Comparison of ENCODE assay signal across 8 mouse cellular contexts in genomic region chr2:32152367-32153034, GRCm38 (mm10). TPM values are rescaled to one million over a fixed set of nuclear protein-coding genes. Genes with fewer than 3 reads are reported as not detected.
DNase-seq lines count a peak whose midpoint lies in the region; ATAC-seq lines count a peak whose summit lies in the region.

No protein-coding gene starts in this region.

- WGBS in heart, embryonic 16.5 days, result 10% methylated on average over 12 of the region's 12 CpGs
- 23% methylated on average over 12 of the region's 12 CpGs for WGBS in hindbrain, embryonic 11.5 days
- 25% methylated on average over 12 of the region's 12 CpGs for WGBS in midbrain, embryonic 10.5 days

- no peak for DNase-seq in heart, postnatal 4 days
- DNase-seq in T-cell, adult 2 months (ENCODE audit: low spot score), result peak; percentile 53
- DNase-seq in hindbrain, embryonic 11.5 days (ENCODE audit: low spot score), result no peak
- DNase-seq in midbrain, embryonic 10.5 days (ENCODE audit: low spot score), result no peak
- no peak for DNase-seq in spleen, adult 18-20 months
- DNase-seq in urinary bladder, postnatal 14 days (ENCODE audit: low spot score), result no peak
- no peak for DNase-seq in kidney, adult 11 months

- peaks cover 59% of the 10 kb centered on the region for H3K4me1 ChIP-seq in heart, embryonic 16.5 days (ENCODE audit: control insufficient read depth, insufficient read depth, low read length)
- H3K4me1 ChIP-seq in hindbrain, embryonic 11.5 days (replicated peaks; ENCODE audit: control insufficient read depth, insufficient read depth, low read length), result peaks cover 27% of the 10 kb centered on the region
- H3K4me1 ChIP-seq in midbrain, embryonic 10.5 days, result peaks cover 68% of the 10 kb centered on the region

- H3K4me2 ChIP-seq in heart, embryonic 16.5 days (ENCODE audit: low read depth, low read length), result peak overlapping the region; percentile 80
- peak overlapping the region; percentile 76 for H3K4me2 ChIP-seq in hindbrain, embryonic 11.5 days (replicated peaks; ENCODE audit: low read depth, low read length)

- no peaks in the 10 kb centered on the region for H3K9me3 ChIP-seq in heart, embryonic 16.5 days (replicated peaks; ENCODE audit: control insufficient read depth, low read length)
- no peaks in the 10 kb centered on the region for H3K9me3 ChIP-seq in hindbrain, embryonic 11.5 days (ENCODE audit: control insufficient read depth, low read length)
- H3K9me3 ChIP-seq in midbrain, embryonic 10.5 days (replicated peaks), result no peaks in the 10 kb centered on the region

- H3K9ac ChIP-seq in heart, embryonic 16.5 days (ENCODE audit: low read length), result peak overlapping the region; percentile 94
- H3K9ac ChIP-seq in hindbrain, embryonic 11.5 days (ENCODE audit: low read depth, low read length), result peak overlapping the region; percentile 99

- no peaks in the 10 kb centered on the region for H3K36me3 ChIP-seq in heart, embryonic 16.5 days (ENCODE audit: control insufficient read depth, insufficient read depth)
- no peaks in the 10 kb centered on the region for H3K36me3 ChIP-seq in hindbrain, embryonic 11.5 days (ENCODE audit: control insufficient read depth, insufficient read depth, low read length)
- peaks cover 2% of the 10 kb centered on the region; the same call in 1 of the 2 replicates for H3K36me3 ChIP-seq in midbrain, embryonic 10.5 days

- H3K27me3 ChIP-seq in heart, embryonic 16.5 days (ENCODE audit: control insufficient read depth, insufficient read depth, low read length), result no peaks in the 10 kb centered on the region
- H3K27me3 ChIP-seq in hindbrain, embryonic 11.5 days (ENCODE audit: control insufficient read depth, insufficient read depth, low read length), result no peaks in the 10 kb centered on the region
- H3K27me3 ChIP-seq in midbrain, embryonic 10.5 days (ENCODE audit: low read depth, poor library complexity, severe bottlenecking), result no peaks in the 10 kb centered on the region

- no peak for ATAC-seq in heart, embryonic 16.5 days (replicated peaks; ENCODE audit: extremely low read depth, insufficient read depth, low FRiP score)
- no peak for ATAC-seq in hindbrain, embryonic 11.5 days (ENCODE audit: low FRiP score)

- H3K27ac ChIP-seq in heart, embryonic 16.5 days (ENCODE audit: low read length), result peak overlapping the region; percentile 98
- H3K27ac ChIP-seq in hindbrain, embryonic 11.5 days (ENCODE audit: low read depth, low read length), result peak overlapping the region; percentile 99
- H3K27ac ChIP-seq in midbrain, embryonic 10.5 days (replicated peaks), result peak overlapping the region; percentile 100

- H3K4me3 ChIP-seq in heart, embryonic 16.5 days (ENCODE audit: low read length), result peak overlapping the region; percentile 80
- peak overlapping the region; percentile 97 for H3K4me3 ChIP-seq in hindbrain, embryonic 11.5 days (ENCODE audit: low read depth, low read length)
- H3K4me3 ChIP-seq in midbrain, embryonic 10.5 days, result peak overlapping the region; percentile 96

RNA-seq across cellular contexts. Expression of gene Prrc2b, which starts 1.6 kb away (rescaled TPM):
- polyA plus RNA-seq in heart, embryonic 16.5 days (2015; fragmentation: Nextera tagmentation; extraction: Ambion mirVana), result 19.3 and 30.1 TPM in 2 replicates
- 100 to 1,000 TPM; 138 to 145 TPM for total RNA-seq in heart, postnatal 4 days (2021)
- 57.6 and 69.0 TPM in 2 replicates for polyA plus RNA-seq in hindbrain, embryonic 11.5 days (2014; fragmentation: Nextera tagmentation; extraction: Ambion mirVana)
- polyA plus RNA-seq in midbrain, embryonic 10.5 days (2016; fragmentation: Nextera tagmentation; extraction: Ambion mirVana), result 41.5 and 57.6 TPM in 2 replicates

RNA-seq across cellular contexts. Expression of gene Plpp7, which starts 57.2 kb away (rescaled TPM):
- polyA plus RNA-seq in heart, embryonic 16.5 days (2015; fragmentation: Nextera tagmentation; extraction: Ambion mirVana), result 19.7 and 21.4 TPM in 2 replicates
- total RNA-seq in heart, postnatal 4 days (2021), result 10 to 100 TPM; 15.7 to 20.5 TPM
- polyA plus RNA-seq in hindbrain, embryonic 11.5 days (2014; fragmentation: Nextera tagmentation; extraction: Ambion mirVana), result 5.5 and 7.5 TPM in 2 replicates
- polyA plus RNA-seq in midbrain, embryonic 10.5 days (2016; fragmentation: Nextera tagmentation; extraction: Ambion mirVana), result 7.1 and 7.8 TPM in 2 replicates
